Mouse (Mus musculus) liver, embryonic 14.5 days (tissue): ENCODE data around the gene Cbr1. TPM values are rescaled to one million over a fixed set of nuclear protein-coding genes. Genes with fewer than 3 reads are reported as not detected.

Experiments used
- ATAC-seq: fragments of 200-750 bp; cut with Nextera tagmentation; 2 replicates; pipeline ENCODE4 v1.8.0; 2017; ENCODE audit warnings: moderate number of reproducible peaks, mild to moderate bottlenecking, moderate library complexity; ENCODE audit not compliant: insufficient read depth
- DNase-seq, 3 experiments: peaks; one replicate each; pipeline ENCODE4 v3.0.0-alpha.2; 2012 to 2013; ENCODE audit warnings: low read depth in 3 of 3, low spot score in 3 of 3
- H3K27ac ChIP-seq: fragments of 300-500 bp; sonication (generic); 2 replicates; pipeline ENCODE4 v1.5.1; 2014; ENCODE audit warnings: moderate library complexity, mild to moderate bottlenecking, control low read depth, inconsistent platforms
- H3K27me3 ChIP-seq: fragments of 300-500 bp; sonication (generic); 2 replicates; pipeline ENCODE4 v1.6.1; 2014; ENCODE audit warnings: mild to moderate bottlenecking, low read length, moderate library complexity; ENCODE audit not compliant: control insufficient read depth, insufficient read depth
- H3K36me3 ChIP-seq: fragments of 300-500 bp; sonication (generic); replicated peaks from 2 replicates; pipeline ENCODE4 v1.6.1; 2014; ENCODE audit warnings: low read depth; ENCODE audit not compliant: control insufficient read depth, insufficient read depth
- H3K4me1 ChIP-seq, 2 experiments: fragments of 200-500 bp in 1 of 2; fragments of 300-500 bp in 1 of 2; sonication (generic) in 1 of 2; replicated peaks; 2 replicates each; pipeline ENCODE4 v1.6.1; 2012 to 2014; ENCODE audit warnings: antibody characterized with exemption in 1 of 2, inconsistent platforms in 1 of 2, low read length in 1 of 2; ENCODE audit not compliant: control insufficient read depth in 2 of 2, insufficient read depth in 2 of 2
- H3K4me2 ChIP-seq: fragments of 300-500 bp; sonication (generic); 2 replicates; pipeline ENCODE4 v1.6.1; 2014; ENCODE audit warnings: low read depth, mild to moderate bottlenecking, control low read depth, moderate library complexity
- H3K4me3 ChIP-seq, 2 experiments: fragments of 200-500 bp in 1 of 2; fragments of 300-500 bp in 1 of 2; sonication (generic) in 1 of 2; 2 replicates each; pipeline ENCODE4 v1.5.1; 2012 to 2014; ENCODE audit warnings: low read depth in 2 of 2, low read length in 2 of 2, mild to moderate bottlenecking in 2 of 2, control low read depth in 1 of 2, inconsistent platforms in 1 of 2, moderate library complexity in 1 of 2; ENCODE audit not compliant: insufficient read depth in 1 of 2
- H3K9ac ChIP-seq: fragments of 300-500 bp; sonication (generic); replicated peaks from 2 replicates; pipeline ENCODE4 v1.6.1; 2014; ENCODE audit warnings: mild to moderate bottlenecking, control low read depth, moderate library complexity
- H3K9me3 ChIP-seq: fragments of 300-500 bp; sonication (generic); 2 replicates; pipeline ENCODE4 v1.6.1; 2016; ENCODE audit warnings: low read length, mixed read lengths; ENCODE audit not compliant: control insufficient read depth
- CTCF ChIP-seq: IDR thresholded peaks from 2 replicates; pipeline ENCODE4 v1.5.1; 2016; ENCODE audit warnings: antibody characterized with exemption, low read depth, control low read depth
- EP300 ChIP-seq: IDR thresholded peaks from 2 replicates; pipeline ENCODE4 v1.6.1; 2016; ENCODE audit warnings: antibody characterized with exemption, low read depth
- WGBS: fragments of 180-500 bp; shearing (Covaris S2); extraction: QIAGEN DNeasy Blood & Tissue Kit; methylation state at CpG from one replicate; pipeline ENCODE4 v1.1.7; 2014; ENCODE audit not compliant: insufficient replicate concordance; 5-methylcytosine and 5-hydroxymethylcytosine counted together
- polyA plus RNA-seq, 2 experiments: library from polyadenylated mRNA; depleted of rRNA in 1 of 2; stranded (reverse) in 1 of 2; unstranded in 1 of 2; fragments of >200 nt; fragmentation: Nextera tagmentation in 1 of 2; extraction: Ambion mirVana in 1 of 2; gene quantifications; 2 replicates each; pipeline versions ENCODE4 v1.2.1 to v1.2.3; 2012 to 2014

Gene Cbr1
- polyA plus RNA-seq, 2 experiments = 15.2 to 19.3 TPM

DNA sequence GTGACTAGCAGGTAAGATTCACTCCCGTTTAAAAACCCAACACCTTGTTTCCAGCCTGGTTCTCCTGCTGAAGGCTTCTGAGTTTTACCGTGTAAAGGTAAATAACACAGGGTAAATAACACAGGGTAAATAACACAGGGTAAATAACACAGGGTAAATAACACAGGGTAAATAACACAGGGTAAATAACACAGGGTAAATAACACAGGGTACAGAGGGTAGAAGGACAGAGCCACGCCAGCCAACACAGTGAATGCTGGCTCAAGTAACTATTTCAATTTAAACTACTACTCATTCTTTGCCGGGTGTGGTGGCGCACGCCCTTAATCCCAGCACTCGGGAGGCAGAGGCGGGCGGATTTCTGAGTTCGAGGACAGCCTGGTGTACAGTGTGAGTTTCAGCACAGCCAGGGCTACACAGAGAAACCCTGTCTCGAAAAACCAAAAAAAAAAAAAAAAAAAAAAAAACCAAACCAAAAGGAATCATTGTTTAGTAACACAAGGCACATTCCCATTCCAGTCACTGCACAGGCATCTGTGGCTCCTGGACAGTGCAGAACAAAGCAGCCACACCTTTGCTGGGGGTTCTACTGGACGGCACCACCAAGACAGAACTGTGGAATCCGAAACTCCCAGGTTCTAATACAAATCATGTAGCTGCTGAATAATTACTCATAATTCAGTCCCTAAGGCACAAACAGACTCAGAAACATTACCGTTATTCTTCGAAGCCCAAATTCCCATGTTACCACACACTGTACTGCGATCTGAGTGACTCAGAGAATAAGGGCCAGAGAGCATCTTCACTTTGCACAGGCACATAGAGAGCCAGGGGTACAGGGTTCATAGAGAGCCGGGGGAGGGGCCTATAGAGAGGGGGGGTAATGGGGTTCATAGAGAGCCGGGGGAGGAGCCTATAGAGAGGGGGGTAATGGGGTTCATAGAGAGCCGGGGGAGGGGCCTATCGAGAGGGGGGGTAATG, 13.9 kb upstream of the Cbr1 start:
- no peaks in the 10 kb centered on the region for H3K36me3 ChIP-seq
- TF ChIP-seq CTCF = no peak
- no peak for TF ChIP-seq EP300
- no peaks in the 10 kb centered on the region for H3K9me3 ChIP-seq
- DNase-seq (no peak), ATAC-seq (no peak)
- no peak overlapping the region for H3K4me3 ChIP-seq
- no peaks in the 10 kb centered on the region for H3K27me3 ChIP-seq
- 80% methylated on average over 20 of the region's 20 CpGs for WGBS
- H3K4me2 ChIP-seq = no peak overlapping the region
- H3K9ac ChIP-seq = no peak overlapping the region
- H3K4me1 ChIP-seq = peaks cover 0 to 3% of the 10 kb centered on the region in 2 experiments; a peak in 1 of 4 replicates
- no peak overlapping the region for H3K27ac ChIP-seq

DNA sequence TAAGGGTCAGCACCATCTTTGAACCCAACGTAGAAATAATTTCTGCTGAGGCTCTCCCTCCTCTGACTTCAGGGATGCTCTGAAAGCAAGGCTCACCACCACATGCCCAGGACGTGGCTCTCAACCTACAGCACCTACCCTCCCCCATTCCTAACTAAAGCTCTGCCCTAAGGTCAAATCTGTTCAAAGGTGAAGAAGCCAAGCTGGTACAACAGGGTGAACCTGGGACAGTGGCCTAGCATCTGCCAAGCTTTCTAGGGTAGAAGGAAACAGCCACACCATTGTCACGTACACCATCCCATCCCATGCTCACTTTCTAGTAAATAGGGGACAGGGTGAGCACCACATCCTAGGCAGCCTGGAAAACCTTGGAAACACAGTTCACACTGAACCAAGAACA, 12.9 kb upstream of the Cbr1 start:
- Histone ChIP-seq H3K4me1 (peaks cover 0 to 2% of the 10 kb centered on the region in 2 experiments; a peak in 1 of 4 replicates), H3K27ac (no peak overlapping the region), H3K36me3 (no peaks in the 10 kb centered on the region), H3K9ac (no peak overlapping the region), H3K9me3 (no peaks in the 10 kb centered on the region), H3K4me2 (no peak overlapping the region), H3K27me3 (no peaks in the 10 kb centered on the region), H3K4me3 (no peak overlapping the region)
- DNase-seq = no peak
- no peak for TF ChIP-seq EP300
- TF ChIP-seq CTCF = no peak
- 76% methylated on average over 3 of the region's 3 CpGs for WGBS
- ATAC-seq = no peak

DNA sequence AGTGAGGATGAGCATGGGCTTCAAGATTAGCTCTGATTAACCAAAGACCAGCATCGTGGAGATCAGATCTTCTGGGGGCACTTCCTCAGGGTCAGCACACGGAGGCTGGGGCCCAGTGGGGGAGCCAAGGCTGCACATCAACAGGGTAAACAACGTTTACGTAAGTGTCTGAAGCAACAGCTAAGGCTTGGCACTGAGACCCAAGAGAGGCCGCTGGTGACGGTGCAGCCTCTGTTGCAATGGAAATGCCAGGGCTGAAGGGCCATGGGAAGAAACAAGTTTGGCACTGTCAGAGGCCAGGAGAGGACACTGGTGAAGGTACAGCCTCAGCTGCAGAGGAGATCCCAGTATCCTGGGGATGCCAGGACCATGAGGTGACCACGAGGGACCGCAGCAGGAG, 12.2 kb upstream of the Cbr1 start:
- Histone ChIP-seq H3K36me3 (no peaks in the 10 kb centered on the region; the same call in 1 of the 2 replicates), H3K27ac (no peak overlapping the region), H3K27me3 (no peaks in the 10 kb centered on the region), H3K9ac (no peak overlapping the region), H3K4me2 (no peak overlapping the region), H3K9me3 (no peaks in the 10 kb centered on the region), H3K4me1 (peaks cover 0 to under 1% of the 10 kb centered on the region in 2 experiments; a peak in 1 of 4 replicates), H3K4me3 (no peak overlapping the region)
- ATAC-seq (no peak), DNase-seq (no peak)
- TF ChIP-seq EP300 = no peak
- no peak for TF ChIP-seq CTCF
- WGBS = 78% methylated on average over 8 of the region's 8 CpGs

DNA sequence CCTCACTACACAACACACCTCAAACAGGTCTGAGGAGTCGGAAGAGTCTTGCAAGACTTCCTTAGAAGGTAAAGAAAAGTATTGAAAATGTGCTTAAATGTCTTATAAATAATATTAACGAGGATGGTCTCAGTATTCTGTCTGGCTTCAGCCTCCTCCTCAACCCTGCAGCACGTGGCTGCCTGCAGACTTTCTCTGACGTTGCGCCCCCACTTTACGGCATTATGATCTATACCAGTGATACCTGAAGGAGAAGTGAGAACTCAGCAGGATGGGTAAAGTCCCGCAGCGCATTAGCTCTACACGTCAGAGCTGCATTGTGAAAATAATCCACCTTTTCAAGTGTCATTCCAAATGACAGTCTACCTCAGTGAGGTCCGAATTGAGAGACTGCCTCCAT, 11.2 kb upstream of the Cbr1 start:
- Histone ChIP-seq H3K27ac (no peak overlapping the region), H3K36me3 (no peaks in the 10 kb centered on the region; the same call in 1 of the 2 replicates), H3K9ac (no peak overlapping the region), H3K4me1 (peaks cover 9 to 11% of the 10 kb centered on the region in 2 experiments), H3K9me3 (no peaks in the 10 kb centered on the region), H3K27me3 (no peaks in the 10 kb centered on the region), H3K4me3 (no peak overlapping the region), H3K4me2 (no peak overlapping the region)
- ATAC-seq (no peak), DNase-seq (no peak)
- WGBS = 78% methylated on average over 10 of the region's 10 CpGs
- TF ChIP-seq CTCF = no peak
- no peak for TF ChIP-seq EP300

DNA sequence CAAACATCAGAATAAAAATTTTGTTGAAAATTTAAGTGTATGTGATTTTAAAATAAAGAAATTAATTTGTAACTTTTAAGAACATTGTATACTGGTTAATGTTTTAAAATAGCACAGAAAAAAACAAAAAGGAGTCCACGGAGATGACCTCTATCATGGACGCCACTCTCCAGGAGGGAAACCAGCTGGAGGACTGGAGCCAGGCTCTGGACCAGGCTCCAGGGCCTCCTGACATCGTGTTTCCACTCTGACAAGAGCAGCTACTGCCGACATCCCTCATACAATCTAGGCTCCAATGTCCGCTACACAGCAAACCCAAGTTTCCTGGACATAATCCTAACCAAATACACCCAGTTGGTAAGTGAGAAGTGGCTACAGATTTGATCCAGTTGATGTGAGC, 9.9 kb upstream of the Cbr1 start:
- no peak for ATAC-seq
- WGBS = 74% methylated on average over 5 of the region's 5 CpGs
- no peak for DNase-seq

More for the DNA sequence above, 9.9 kb upstream of the Cbr1 start:
- TF ChIP-seq EP300 = no peak
- TF ChIP-seq CTCF = no peak
- no peaks in the 10 kb centered on the region for H3K27me3 ChIP-seq
- H3K4me3 ChIP-seq = no peak overlapping the region
- no peak overlapping the region for H3K9ac ChIP-seq
- no peak overlapping the region for H3K4me2 ChIP-seq
- no peak overlapping the region for H3K27ac ChIP-seq
- no peaks in the 10 kb centered on the region for H3K9me3 ChIP-seq
- peaks cover 10 to 15% of the 10 kb centered on the region in 2 experiments for H3K4me1 ChIP-seq
- H3K36me3 ChIP-seq = no peaks in the 10 kb centered on the region; the same call in 1 of the 2 replicates
